8 mouse cellular contexts compared by ENCODE assay signal in genomic region chr19:53902739-53903487, GRCm38 (mm10). TPM values are rescaled to one million over a fixed set of nuclear protein-coding genes. Genes with fewer than 3 reads are reported as not detected.
DNase-seq lines count a peak whose midpoint lies in the region; ATAC-seq lines count a peak whose summit lies in the region.

No protein-coding gene starts in this region.

- peak; percentile 98 for DNase-seq in ZHBTc4 (ENCODE audit: low read depth, low spot score)
- peak; percentile 90 to 95 for DNase-seq in gastrocnemius, adult 8-10 months (ENCODE audit: low spot score in 2 of 2)
- peak; percentile 98 for DNase-seq in induced T-regulatory cell, adult 2 months (ENCODE audit: low read depth)
- peak; percentile 89 to 95 for DNase-seq in left cerebral cortex, adult 9 months (ENCODE audit: low spot score in 2 of 2)
- peak; percentile 97 for DNase-seq in right cerebral cortex, postnatal 14 days
- DNase-seq in urinary bladder, postnatal 36 days (ENCODE audit: low spot score in 2 of 2) = peak; percentile 86 to 96

- ATAC-seq in common myeloid progenitor, adult 5-6 weeks (replicated peaks; ENCODE audit: low read depth, poor library complexity, severe bottlenecking) = peak; percentile 80
- peak; percentile 75 for ATAC-seq in megakaryocyte progenitor cell, adult 5-6 weeks (replicated peaks; ENCODE audit: poor library complexity)

RNA-seq across cellular contexts. Expression of gene Pdcd4, which starts 10.9 kb away (rescaled TPM):
- 372 and 408 TPM in 2 replicates for total RNA-seq in common myeloid progenitor, adult 5-6 weeks (2017)
- total RNA-seq in gastrocnemius, adult 8-10 months (2022) = 10 to 100 TPM; 12.9 to 22.3 (median 16.3) TPM
- 295 and 305 TPM in 2 replicates for total RNA-seq in megakaryocyte progenitor cell, adult 5-6 weeks (2015)
- total RNA-seq in megakaryocyte progenitor cell, adult 5-6 weeks (2017) = 358 and 441 TPM in 2 replicates

RNA-seq across cellular contexts. Expression of gene Shoc2, which starts 41.2 kb away (rescaled TPM):
- total RNA-seq in common myeloid progenitor, adult 5-6 weeks (2017) = 54.7 and 60.6 TPM in 2 replicates
- total RNA-seq in gastrocnemius, adult 8-10 months (2022) = 10 to 100 TPM; 21.7 to 31.6 (median 23.4) TPM
- 47.0 and 55.1 TPM in 2 replicates for total RNA-seq in megakaryocyte progenitor cell, adult 5-6 weeks (2015)
- 43.3 and 44.2 TPM in 2 replicates for total RNA-seq in megakaryocyte progenitor cell, adult 5-6 weeks (2017)

RNA-seq across cellular contexts. Expression of gene Bbip1, which starts 41.5 kb away (rescaled TPM):
- 34.9 and 36.0 TPM in 2 replicates for total RNA-seq in common myeloid progenitor, adult 5-6 weeks (2017)
- 10 to 100 TPM; 36.2 to 43.1 (median 38.0) TPM for total RNA-seq in gastrocnemius, adult 8-10 months (2022)
- total RNA-seq in megakaryocyte progenitor cell, adult 5-6 weeks (2015) = 72.9 and 88.8 TPM in 2 replicates
- 36.2 and 55.0 TPM in 2 replicates for total RNA-seq in megakaryocyte progenitor cell, adult 5-6 weeks (2017)

Comparison
In these comparisons a context has a peak if more than half of its experiments do, and no peak if none do; other contexts are left out.
1. Peak in every context shown above with its lines: DNase-seq and ATAC-seq.
2. RNA of gene Pdcd4, which starts 10.9 kb away (total RNA-seq): 372 to 408 TPM in common myeloid progenitor, adult 5-6 weeks and 295 to 441 TPM in megakaryocyte progenitor cell, adult 5-6 weeks; 12.9 to 22.3 TPM in gastrocnemius, adult 8-10 months; every median in the first group is over 10 times any median in the second.